Mouse (Mus musculus) cerebellum, adult 18-20 months (tissue): ENCODE measurements around the gene Gm7929.
"Not testable (repeated sequence)": the region's sequence is repeated elsewhere in the genome, so short reads cannot be mapped to it uniquely, and the experiment has no call there.

Experiments
- DNase-seq, 2 experiments: peaks; one replicate each; pipeline ENCODE4 v3.0.0; 2021

Gm7929 gene

DNA sequence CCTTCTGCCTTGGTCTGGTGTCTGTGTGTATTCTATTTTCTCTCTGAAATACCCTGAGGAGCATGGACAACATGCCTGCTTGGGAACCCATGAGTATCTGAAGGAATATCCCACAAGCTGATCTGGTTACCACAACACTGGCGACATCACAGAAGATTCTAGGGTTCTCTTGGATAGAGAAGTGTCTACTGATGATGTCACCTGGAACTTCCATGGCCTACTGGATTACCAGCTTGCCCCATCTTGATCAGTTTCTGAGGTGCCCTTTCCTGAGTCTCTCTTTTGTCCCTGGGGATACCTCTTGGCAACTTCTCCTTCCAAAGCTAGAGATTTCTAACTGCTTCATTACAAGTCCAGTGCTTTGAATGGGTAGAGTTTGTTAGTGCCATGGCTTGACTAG is at the start of gene Gm7929:
Gm7929 (minus strand) TSS at position 101 of the 400 bp plus-strand sequence.
- DNase-seq = not testable (repeated sequence)

DNA sequence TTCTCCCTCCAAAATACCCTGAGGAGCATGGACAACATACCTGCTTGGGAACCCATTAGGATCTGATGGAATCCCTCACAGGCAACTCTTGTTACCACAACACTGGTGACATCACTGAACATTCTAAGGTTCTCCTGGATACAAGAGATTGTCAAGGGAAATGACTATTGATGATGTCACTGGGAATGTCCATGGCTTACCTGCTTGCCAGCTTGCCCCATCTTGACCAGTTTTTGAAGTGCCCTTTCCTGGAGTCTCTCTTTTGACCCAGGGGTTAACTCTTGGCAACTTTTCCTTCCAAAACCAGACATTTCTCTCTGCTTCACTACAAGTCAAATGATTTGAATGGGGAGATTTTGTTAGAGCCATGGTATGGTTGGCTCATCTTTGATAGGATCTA is 21.9 kb upstream of the Gm7929 start, which contains the start of gene Gm47189:
Gm47189 (minus strand) TSS at position 101 of the 400 bp plus-strand sequence.
- DNase-seq = not testable (repeated sequence)

DNA sequence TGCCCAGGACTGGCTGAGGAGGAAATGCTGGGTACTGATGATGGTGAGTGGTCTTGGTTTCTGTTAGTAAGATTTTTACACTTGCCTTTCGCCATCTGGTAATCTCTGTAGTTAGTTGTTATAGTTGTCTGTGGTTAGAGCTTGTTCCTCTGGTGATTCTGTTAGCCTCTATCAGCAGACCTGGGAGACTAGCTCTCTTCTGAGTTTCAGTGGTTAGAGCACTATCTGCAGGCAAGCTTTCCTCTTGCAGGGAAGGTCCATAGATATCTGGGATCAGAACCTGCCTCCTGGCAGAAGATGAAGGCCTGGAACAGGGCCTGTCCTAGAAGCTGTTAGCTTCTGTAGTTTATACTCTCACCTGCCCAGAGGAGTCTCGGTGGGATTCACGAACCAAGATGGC is 5.5 kb upstream of the Gm7929 start:
- peak in 1 of 2 experiments; percentile 0 for DNase-seq

DNA sequence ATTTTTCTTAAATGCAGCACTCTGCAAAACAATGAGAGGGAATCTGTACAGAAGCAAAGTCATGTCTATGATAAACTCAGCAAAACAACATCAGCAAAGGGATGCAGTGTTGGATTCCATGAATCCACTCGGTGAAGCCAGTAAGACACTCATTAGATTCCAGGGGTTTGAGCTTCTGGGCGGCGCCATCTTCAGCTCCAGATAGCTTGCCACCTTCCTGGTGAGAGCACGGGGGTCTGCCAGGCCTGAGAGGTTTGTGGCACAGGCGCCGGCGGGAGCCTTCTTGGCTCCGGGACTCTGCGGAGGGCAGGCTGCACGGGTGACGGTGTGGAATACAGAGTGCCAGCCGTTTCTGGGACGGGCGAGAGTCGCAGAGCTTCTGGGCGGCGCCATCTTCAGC is 27.0 kb downstream of the Gm7929 start:
- DNase-seq = not testable (repeated sequence)

DNA sequence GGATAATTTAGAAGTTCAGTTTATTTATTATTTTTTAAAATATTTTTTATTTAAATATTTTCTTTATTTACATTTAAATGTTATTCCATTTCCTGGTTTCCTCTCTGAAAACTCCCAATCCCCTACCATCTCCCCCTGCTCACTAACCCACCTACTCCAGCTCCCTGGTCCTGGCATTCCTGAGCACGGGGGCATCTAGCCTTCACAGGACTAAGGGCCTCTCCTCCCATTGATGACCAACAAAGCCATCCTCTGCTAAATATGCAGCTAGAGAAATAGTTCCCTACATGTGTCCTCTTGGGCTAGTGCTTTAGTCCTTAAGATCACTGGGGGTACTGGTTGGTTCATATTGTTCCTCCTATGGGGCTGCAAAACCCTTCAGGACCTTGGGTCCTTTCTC is 33.2 kb downstream of the Gm7929 start:
- DNase-seq = not testable (repeated sequence)

DNA sequence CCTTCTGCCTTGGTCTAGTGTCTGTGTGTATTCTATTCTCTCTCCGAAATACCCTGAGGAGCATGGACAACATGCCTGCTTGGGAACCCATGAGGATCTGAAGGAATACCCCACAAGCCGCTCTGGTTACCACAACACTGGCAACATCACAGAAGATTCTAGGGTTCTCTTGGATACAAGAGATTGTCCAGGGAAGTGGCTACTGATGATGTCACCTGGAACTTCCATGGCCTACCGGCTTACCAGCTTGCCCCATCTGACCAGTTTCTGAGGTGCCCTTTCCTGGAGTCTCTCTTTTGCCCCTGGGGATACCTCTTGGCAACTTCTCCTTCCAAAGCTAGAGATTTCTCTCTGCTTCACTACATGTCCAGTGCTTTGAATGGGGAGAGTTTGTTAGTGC is 48.6 kb downstream of the Gm7929 start, which contains the start of gene Gm8068:
Gm8068 (minus strand) TSS at position 101 of the 400 bp plus-strand sequence.
- not testable (repeated sequence) for DNase-seq
